Mouse (Mus musculus) adrenal gland, adult 2 months (tissue): Measurements from ENCODE around the gene Pdzrn3. TPM values are rescaled to one million over a fixed set of nuclear protein-coding genes. Genes with fewer than 3 reads are reported as not detected.

ENCODE experiments used
- DNase-seq: peaks from one replicate; pipeline ENCODE4 v3.0.0; 2021
- polyA plus RNA-seq: library from polyadenylated mRNA; depleted of rRNA; stranded (reverse); fragments of >200 nt; gene quantifications from 2 replicates; pipeline ENCODE4 v1.2.3, GENCODE M21; 2012
- total RNA-seq, 2 experiments: library from RNA; stranded (reverse); gene quantifications; 2 replicates each; pipeline ENCODE4 v1.2.3; 2021

Gene Pdzrn3
- total and polyA plus RNA-seq, 3 experiments = 20.4 to 31.9 (median 23.3) TPM

- no peak for DNase-seq
Observed at GRCm38 (mm10) chr6:101289428-101289827, 88.3 kb downstream of the Pdzrn3 start.

- DNase-seq = no peak
Observed at GRCm38 (mm10) chr6:101287566-101288173, 90.0 kb downstream of the Pdzrn3 start.

GRCm38 (mm10) chr6:101287077-101287476 is 90.6 kb downstream of the Pdzrn3 start:
- DNase-seq = no peak

GRCm38 (mm10) chr6:101284368-101284955 is 93.2 kb downstream of the Pdzrn3 start:
- DNase-seq = no peak

- no peak for DNase-seq
Observed at GRCm38 (mm10) chr6:101283891-101284290, 93.8 kb downstream of the Pdzrn3 start.

- no peak for DNase-seq
Observed at GRCm38 (mm10) chr6:101281644-101282043, 96.1 kb downstream of the Pdzrn3 start.

GRCm38 (mm10) chr6:101280811-101281218 is 96.9 kb downstream of the Pdzrn3 start:
- no peak for DNase-seq

- DNase-seq = no peak
Observed at GRCm38 (mm10) chr6:101278286-101278932, 99.3 kb downstream of the Pdzrn3 start.

GRCm38 (mm10) chr6:101276261-101276660 is 101.4 kb downstream of the Pdzrn3 start:
- no peak for DNase-seq

- no peak for DNase-seq
Observed at GRCm38 (mm10) chr6:101275806-101276205, 101.9 kb downstream of the Pdzrn3 start.

GRCm38 (mm10) chr6:101274846-101275245 is 102.9 kb downstream of the Pdzrn3 start:
- no peak for DNase-seq

- no peak for DNase-seq
Observed at GRCm38 (mm10) chr6:101272256-101272655, 105.4 kb downstream of the Pdzrn3 start.

GRCm38 (mm10) chr6:101271378-101272135 is 106.1 kb downstream of the Pdzrn3 start:
- no peak for DNase-seq

GRCm38 (mm10) chr6:101270095-101270826 is 107.4 kb downstream of the Pdzrn3 start:
- DNase-seq = no peak

- DNase-seq = no peak
Observed at GRCm38 (mm10) chr6:101269335-101270094, 108.2 kb downstream of the Pdzrn3 start.

GRCm38 (mm10) chr6:101268266-101268665 is 109.4 kb downstream of the Pdzrn3 start:
- DNase-seq = no peak

GRCm38 (mm10) chr6:101266787-101267186 is 110.9 kb downstream of the Pdzrn3 start:
- DNase-seq = peak; percentile 80

GRCm38 (mm10) chr6:101263544-101263943 is 114.2 kb downstream of the Pdzrn3 start:
- DNase-seq = no peak

- no peak for DNase-seq
Observed at GRCm38 (mm10) chr6:101261513-101261912, 116.2 kb downstream of the Pdzrn3 start.

- DNase-seq = no peak
Observed at GRCm38 (mm10) chr6:101259411-101259810, 118.3 kb downstream of the Pdzrn3 start.

GRCm38 (mm10) chr6:101257418-101257817 is 120.3 kb downstream of the Pdzrn3 start:
- peak; percentile 71 for DNase-seq
